Mouse (Mus musculus): ENCODE measurements around the gene Rnf121. TPM values are rescaled to one million over a fixed set of nuclear protein-coding genes. Genes with fewer than 3 reads are reported as not detected.

Rnf121 gene
- polyA plus RNA-seq (2012; rRNA removed) = 84.0 and 84.5 TPM in 2 replicates

GRCm38 (mm10) chr7:102065046-102065891, at the start of gene Rnf121, which contains the start of the genes Xndc1 and Xntrpc:
Rnf121 (minus strand) TSS chr7:102065469.
Xndc1 (plus strand) TSS chr7:102065511.
Xntrpc (plus strand) TSS chr7:102065713.

GRCm38 (mm10) chr7:102109171-102109570, 43.9 kb upstream of the Rnf121 start, which contains the start of gene Art5:
Art5 (minus strand) TSS chr7:102109489.

GRCm38 (mm10) chr7:102101487-102101886, 36.2 kb upstream of the Rnf121 start, which contains the start of gene Art1:
Art1 (plus strand) TSS chr7:102101743.

GRCm38 (mm10) chr7:102082816-102083215, 17.5 kb upstream of the Rnf121 start, which contains the start of gene Trpc2:
Trpc2 (plus strand) TSS chr7:102083116.

GRCm38 (mm10) chr7:102018590-102018989, 46.7 kb downstream of the Rnf121 start, which contains the start of gene Il18bp:
Il18bp (minus strand) TSS chr7:102018690.

Other genes starting within 250 kb of the Rnf121 start
- 0.79 and 3.1 TPM in 2 replicates for gene Phox2a, start 247.2 kb downstream of the Rnf121 start, polyA plus RNA-seq (2012; rRNA removed)
- 36.5 and 44.2 TPM in 2 replicates for gene Inppl1, start 227.2 kb downstream of the Rnf121 start, polyA plus RNA-seq (2012; rRNA removed)
- 4.2 and 4.7 TPM in 2 replicates for gene Folr2, start 208.3 kb downstream of the Rnf121 start, polyA plus RNA-seq (2012; rRNA removed)
- 101 and 125 TPM in 2 replicates for gene Anapc15, start 201.8 kb downstream of the Rnf121 start, polyA plus RNA-seq (2012; rRNA removed)
- gene Folr1, start 194.7 kb downstream of the Rnf121 start, polyA plus RNA-seq (2012; rRNA removed) = 15.2 and 17.3 TPM in 2 replicates
- 167 and 175 TPM in 2 replicates for gene Lamtor1, start 159.6 kb downstream of the Rnf121 start, polyA plus RNA-seq (2012; rRNA removed)
- gene Tomt, start 159.1 kb downstream of the Rnf121 start, polyA plus RNA-seq (2012; rRNA removed) = 0.22 and 0.29 TPM in 2 replicates
- gene Lrrc51, start 131.6 kb downstream of the Rnf121 start, polyA plus RNA-seq (2012; rRNA removed) = 9.4 and 12.1 TPM in 2 replicates
- 84.8 and 87.9 TPM in 2 replicates for gene Numa1, start 131.4 kb downstream of the Rnf121 start, polyA plus RNA-seq (2012; rRNA removed)
- gene Il18bp, start 46.8 kb downstream of the Rnf121 start, polyA plus RNA-seq (2012; rRNA removed) = 17.8 and 19.2 TPM in 2 replicates
- 57.8 and 59.0 TPM in 2 replicates for gene Xndc1, start within 50 bp of the Rnf121 start, polyA plus RNA-seq (2012; rRNA removed)
- gene Xntrpc, start 244 bp upstream of the Rnf121 start, polyA plus RNA-seq (2012; rRNA removed) = 7.0 and 7.4 TPM in 2 replicates
- gene Trpc2, start 17.6 kb upstream of the Rnf121 start, polyA plus RNA-seq (2012; rRNA removed) = 3.5 and 3.9 TPM in 2 replicates
- gene Art1, start 36.3 kb upstream of the Rnf121 start, polyA plus RNA-seq (2012; rRNA removed) = 0.43 and 2.9 TPM in 2 replicates
- gene Art5, start 44.0 kb upstream of the Rnf121 start, polyA plus RNA-seq (2012; rRNA removed) = 0.63 and 0.76 TPM in 2 replicates
- 0.03 and 0.05 TPM in 2 replicates for gene Chrna10, start 51.4 kb upstream of the Rnf121 start, polyA plus RNA-seq (2012; rRNA removed)
- 21.1 and 22.0 TPM in 2 replicates for gene Nup98, start 144.7 kb upstream of the Rnf121 start, polyA plus RNA-seq (2012; rRNA removed)
- gene Pgap2, start 144.7 kb upstream of the Rnf121 start, polyA plus RNA-seq (2012; rRNA removed) = 46.1 and 46.4 TPM in 2 replicates
- gene Rhog, start 190.6 kb upstream of the Rnf121 start, polyA plus RNA-seq (2012; rRNA removed) = 12.7 and 19.3 TPM in 2 replicates
- gene Stim1, start 202.3 kb upstream of the Rnf121 start, polyA plus RNA-seq (2012; rRNA removed) = 16.5 and 23.0 TPM in 2 replicates

All from central nervous system, embryonic 14 days (tissue).